Mouse (Mus musculus) stomach, postnatal 0 days (tissue): ENCODE measurements around the gene Ccnk.

Source experiments
- CTCF ChIP-seq: IDR thresholded peaks from 2 replicates; pipeline ENCODE4 v1.5.1; 2016; ENCODE audit warnings: antibody characterized with exemption, low read depth, mild to moderate bottlenecking, moderate library complexity
- EP300 ChIP-seq: optimal IDR thresholded peaks from 2 replicates; pipeline ENCODE3; 2016; ENCODE audit warnings: antibody characterized with exemption

DNA sequence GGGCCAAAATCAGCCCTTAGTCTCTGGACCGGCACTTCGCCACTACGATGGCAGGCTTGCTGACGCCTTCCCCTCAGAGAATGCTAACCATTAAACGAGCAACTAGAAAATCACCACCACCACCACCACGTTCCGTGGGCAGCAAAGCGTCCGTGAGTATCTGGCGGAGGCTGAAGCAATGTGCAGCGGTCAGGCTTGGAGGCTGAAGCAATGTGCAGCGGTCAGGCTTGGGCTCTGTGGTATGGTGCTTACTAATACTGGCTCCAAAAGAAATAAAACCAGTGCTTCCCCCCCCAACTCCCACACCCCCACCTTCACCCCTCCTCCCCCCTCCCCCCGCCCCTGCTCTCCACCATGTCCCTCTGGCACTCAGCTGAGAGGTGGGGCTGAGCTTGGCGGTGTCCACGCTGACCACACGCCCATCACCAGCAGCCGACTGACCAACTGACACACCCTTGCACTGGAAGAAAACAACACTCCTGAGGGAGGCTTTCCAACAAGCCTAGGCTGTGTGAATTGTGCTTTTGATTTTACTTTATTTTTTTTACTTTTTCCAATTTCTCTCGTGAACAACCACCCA is 56.7 kb downstream of the Ccnk start:
- no peak for TF ChIP-seq EP300
- TF ChIP-seq CTCF: no peak
